Mouse (Mus musculus): ENCODE results near the gene Gm3383. TPM values are rescaled to one million over a fixed set of nuclear protein-coding genes. Genes with fewer than 3 reads are reported as not detected.
"Not testable (repeated sequence)": the region's sequence is repeated elsewhere in the genome, so short reads cannot be mapped to it uniquely, and the experiment has no call there.

The Gm3383 gene
- total RNA-seq (2021) = 1 to 10 TPM; 7.4 to 8.2 TPM
- long read RNA-seq, partial matches to known transcripts = 0 of 4 reads
- long read RNA-seq, other reads (novel, unspliced or antisense) = 4 of 4 reads

DNA sequence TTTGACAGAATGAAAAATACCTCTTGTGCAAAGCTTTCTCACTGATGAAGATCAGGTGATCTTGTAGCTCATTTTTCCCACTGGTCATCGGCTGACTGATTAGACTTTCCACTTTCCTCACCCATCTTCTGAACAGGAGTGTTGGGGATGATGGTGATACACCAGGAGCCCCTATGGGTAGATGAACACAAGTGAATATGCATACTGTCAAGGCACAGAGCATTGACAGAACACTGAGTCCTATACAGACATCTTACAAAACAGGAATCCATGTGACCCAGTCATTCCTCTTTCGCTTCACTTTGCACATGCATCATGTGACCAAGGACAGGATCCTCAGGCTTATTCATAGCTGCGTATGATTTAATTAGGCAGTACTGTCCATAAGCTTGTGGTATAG lies at the start of gene Gm3383:
TSS of gene Gm3383 (minus strand) at position 101 of the 400 bp plus-strand sequence.
- DNase-seq (ENCODE audit: low spot score in 2 of 2) = not testable (repeated sequence)

DNA sequence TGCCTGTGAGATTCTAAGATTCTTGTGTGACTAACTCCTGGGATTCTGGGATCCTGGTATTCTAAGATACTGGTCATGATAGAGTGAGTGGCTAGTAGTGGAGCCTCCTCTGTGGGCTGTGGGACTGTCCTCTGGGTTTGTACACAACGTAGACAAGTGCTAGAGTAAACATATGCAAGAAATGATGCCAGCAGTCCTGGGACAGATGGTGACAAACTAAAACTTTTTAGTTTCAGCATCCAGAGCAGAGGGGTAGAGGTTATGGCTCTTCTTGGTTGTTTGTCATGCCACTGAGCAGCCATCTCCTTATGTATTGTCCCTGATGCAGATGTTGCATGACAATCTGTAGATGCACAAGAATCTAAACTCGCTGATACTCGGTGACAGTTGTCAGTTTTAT lies 48.1 kb upstream of the Gm3383 start:
- DNase-seq (ENCODE audit: low spot score in 2 of 2) = peak in 1 of 2 experiments; percentile 9

DNA sequence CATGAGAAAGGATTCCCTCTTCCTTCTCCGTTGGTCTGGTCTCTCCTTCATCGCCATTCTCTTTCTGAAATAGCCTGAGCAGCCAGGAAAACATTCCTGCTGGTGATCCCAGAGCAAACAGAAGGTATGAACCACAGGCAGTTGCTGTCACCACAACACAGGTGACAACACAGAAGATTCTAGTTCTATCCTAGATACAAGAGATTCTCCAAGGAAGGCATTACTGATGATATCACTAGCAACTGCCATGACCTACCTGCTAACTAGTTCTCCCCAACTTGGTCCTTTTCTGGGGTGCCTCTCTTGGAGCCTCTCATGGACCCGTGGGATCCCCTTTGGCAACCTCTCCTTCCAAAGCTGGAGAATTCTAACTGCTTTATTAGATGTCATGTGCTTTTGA lies 22.4 kb upstream of the Gm3383 start, which contains the start of gene Gm3424:
TSS of gene Gm3424 (minus strand) at position 101 of the 400 bp plus-strand sequence.
- DNase-seq (ENCODE audit: low spot score in 2 of 2) = not testable (repeated sequence)

DNA sequence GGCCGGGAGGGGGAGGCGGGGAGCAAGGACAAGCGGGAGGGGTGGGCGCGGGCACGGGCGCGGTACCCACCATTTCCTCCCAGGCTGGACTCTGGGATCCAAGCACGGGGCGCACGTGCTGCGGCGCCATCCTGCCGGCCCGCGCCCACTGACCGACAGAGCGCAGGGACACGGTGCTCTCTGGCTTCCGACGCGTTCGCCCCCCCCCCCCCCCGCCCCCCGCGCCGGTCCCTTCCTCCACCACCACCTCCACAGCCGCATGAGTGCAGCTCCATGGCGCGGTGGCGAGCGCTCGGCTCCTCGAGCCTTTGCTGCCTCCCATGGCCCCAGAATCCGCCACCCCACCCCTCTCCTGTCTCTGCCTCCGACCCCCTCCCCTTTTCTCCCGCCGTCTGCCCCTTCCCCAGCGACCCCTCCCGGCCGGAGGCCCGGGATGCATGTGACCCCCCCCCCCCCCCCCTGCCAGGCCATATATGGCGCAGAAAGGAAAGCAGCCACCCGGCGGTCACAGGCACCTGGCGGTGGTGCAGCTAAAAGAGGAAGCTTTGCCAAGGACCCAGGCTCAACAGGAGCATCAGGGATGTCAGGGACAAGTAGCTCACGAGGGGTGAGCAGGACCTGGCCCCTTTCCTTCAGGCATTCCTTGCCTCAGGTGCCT lies 5.0 kb upstream of the Gm3383 start:
- not testable (repeated sequence) for DNase-seq (ENCODE audit: low spot score in 2 of 2)

DNA sequence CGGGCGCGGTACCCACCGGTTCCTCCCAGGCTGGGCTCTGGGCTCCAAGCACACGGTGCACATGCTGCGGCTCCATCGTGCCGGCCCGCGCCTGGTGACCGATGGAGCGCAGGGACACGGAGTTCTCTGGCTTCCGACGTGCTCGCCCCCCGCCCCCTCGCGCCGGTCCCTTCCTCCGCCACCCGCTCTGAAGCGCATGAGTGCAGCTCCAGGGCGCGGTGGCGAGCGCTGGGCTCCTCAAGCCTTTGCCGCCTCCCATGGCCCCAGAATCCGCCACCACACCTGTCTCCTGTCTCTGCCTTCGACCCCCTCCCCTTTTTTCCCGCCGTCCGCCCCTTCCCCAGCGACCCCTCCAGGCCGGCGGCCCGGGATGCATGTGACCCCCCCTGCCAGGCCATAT lies 66.3 kb downstream of the Gm3383 start, which contains the start of gene Gm3373:
TSS of gene Gm3373 (minus strand) at position 101 of the 400 bp plus-strand sequence.
- DNase-seq (ENCODE audit: low spot score in 2 of 2) = not testable (repeated sequence)

DNA sequence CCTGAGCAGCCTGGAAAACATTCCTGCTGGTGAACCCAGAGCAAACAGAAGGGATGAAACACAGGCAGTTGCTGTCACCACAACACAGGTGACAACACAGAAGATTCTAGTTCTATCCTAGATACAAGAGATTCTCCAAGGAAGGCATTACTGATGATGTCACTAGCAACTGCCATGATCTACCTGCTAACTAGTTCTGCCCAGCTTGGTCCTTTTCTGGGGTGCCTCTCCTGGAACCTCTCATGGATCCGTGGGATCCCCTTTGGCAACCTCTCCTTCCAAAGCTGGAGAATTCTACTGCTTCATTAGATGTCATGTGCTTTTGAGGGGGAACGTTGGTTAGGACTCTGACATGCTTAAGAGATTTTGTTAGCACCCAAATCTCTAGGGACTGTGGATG lies 120.4 kb downstream of the Gm3383 start, which contains the start of gene Gm9603:
TSS of gene Gm9603 (minus strand) at position 101 of the 400 bp plus-strand sequence.
- not testable (repeated sequence) for DNase-seq (ENCODE audit: low spot score in 2 of 2)

DNA sequence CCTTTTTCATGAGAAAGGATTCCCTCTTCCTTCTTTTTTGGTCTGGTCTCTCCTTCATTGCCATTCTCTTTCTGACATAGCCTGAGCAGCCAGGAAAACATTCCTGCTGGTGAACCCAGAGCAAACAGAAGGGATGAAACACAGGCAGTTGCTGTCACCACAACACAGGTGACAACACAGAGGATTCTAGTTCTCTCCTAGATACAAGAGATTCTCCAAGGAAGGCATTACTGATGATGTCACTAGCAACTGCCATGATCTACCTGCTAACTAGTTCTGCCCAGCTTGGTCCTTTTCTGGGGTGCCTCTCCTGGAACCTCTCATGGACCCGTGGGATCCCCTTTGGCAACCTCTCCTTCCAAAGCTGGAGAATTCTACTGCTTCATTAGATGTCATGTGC lies 174.9 kb downstream of the Gm3383 start, which contains the start of gene Gm8265:
TSS of gene Gm8265 (minus strand) at position 101 of the 400 bp plus-strand sequence.
- DNase-seq (ENCODE audit: low spot score in 2 of 2) = not testable (repeated sequence)

Other genes starting within 250 kb of the Gm3383 start
- gene Gm8265, start 175.0 kb downstream of the Gm3383 start, total RNA-seq (2021) = 1 to 10 TPM in 1 of 2 experiments, not detected in 1; 1.1 TPM
- gene Gm9603, start 120.5 kb downstream of the Gm3383 start, total RNA-seq (2021) = not detected
- gene Gm3373, start 66.4 kb downstream of the Gm3383 start, total RNA-seq (2021) = 1 to 10 TPM; 1.4 to 1.8 TPM
- gene Gm3424, start 22.3 kb upstream of the Gm3383 start, total RNA-seq (2021) = not detected
- gene Gm8237, start 72.4 kb upstream of the Gm3383 start, total RNA-seq (2021) = 1 to 10 TPM in 1 of 2 experiments, under 1 TPM in 1; 0.94 to 1.4 TPM
- 1 to 10 TPM; 1.2 to 1.6 TPM for gene Gm3248, start 153.8 kb upstream of the Gm3383 start, total RNA-seq (2021)
- gene Gm3453, start 171.2 kb upstream of the Gm3383 start, total RNA-seq (2021) = under 1 TPM in 1 of 2 experiments, not detected in 1; 0.39 TPM

Measured in layer of hippocampus, postnatal 10 days (tissue).